Mouse (Mus musculus) stomach, postnatal 0 days (tissue): ENCODE data around the gene Vapa.

Source experiments
- CTCF ChIP-seq: IDR thresholded peaks from 2 replicates; pipeline ENCODE4 v1.5.1; 2016; ENCODE audit warnings: antibody characterized with exemption, low read depth, mild to moderate bottlenecking, moderate library complexity
- EP300 ChIP-seq: optimal IDR thresholded peaks from 2 replicates; pipeline ENCODE3; 2016; ENCODE audit warnings: antibody characterized with exemption

DNA sequence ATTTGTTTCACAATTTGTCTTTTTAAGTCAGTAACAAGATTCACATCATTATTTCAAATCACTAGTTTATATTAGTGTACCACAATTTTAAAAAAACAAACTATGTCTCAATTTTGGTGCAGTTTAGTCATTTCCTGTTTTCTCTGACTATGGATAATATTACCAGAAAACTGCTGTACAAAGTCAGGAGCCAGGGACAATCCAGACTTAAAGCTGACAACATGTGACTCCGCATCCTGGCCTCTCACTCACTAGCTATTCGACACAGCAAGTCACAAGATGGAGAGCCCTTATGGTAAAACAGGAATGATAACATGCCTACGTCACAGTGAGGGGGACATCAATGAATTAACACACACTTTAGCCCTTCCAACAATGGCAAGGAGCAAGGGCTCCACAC, 49.3 kb upstream of the Vapa start:
- TF ChIP-seq CTCF (no peak), EP300 (no peak)
